Mouse (Mus musculus) stomach, embryonic 15.5 days (tissue): ENCODE results near the gene Cytip. TPM values are rescaled to one million over a fixed set of nuclear protein-coding genes. Genes with fewer than 3 reads are reported as not detected.

Experiments
- polyA plus RNA-seq: library from polyadenylated mRNA; unstranded; fragments of >200 nt; fragmentation: Nextera tagmentation; extraction: Ambion mirVana; gene quantifications from 2 replicates; pipeline ENCODE4 v1.2.1, GENCODE M21; 2015

Cytip gene
- polyA plus RNA-seq, 1 experiment from 2014 or later = 2.2 TPM

Other genes starting within 250 kb of the Cytip start
- gene Galnt5, start 197.6 kb downstream of the Cytip start, polyA plus RNA-seq = 2.1 and 2.7 TPM in 2 replicates
- gene Ermn, start 142.7 kb downstream of the Cytip start, polyA plus RNA-seq = 0.05 TPM in 1 of 2 replicates, not detected in the other
- 1.6 and 1.9 TPM in 2 replicates for gene Acvr1c, start 162.4 kb upstream of the Cytip start, polyA plus RNA-seq